Mouse (Mus musculus): ENCODE data around the gene Coq8a.

The Coq8a gene

DNA sequence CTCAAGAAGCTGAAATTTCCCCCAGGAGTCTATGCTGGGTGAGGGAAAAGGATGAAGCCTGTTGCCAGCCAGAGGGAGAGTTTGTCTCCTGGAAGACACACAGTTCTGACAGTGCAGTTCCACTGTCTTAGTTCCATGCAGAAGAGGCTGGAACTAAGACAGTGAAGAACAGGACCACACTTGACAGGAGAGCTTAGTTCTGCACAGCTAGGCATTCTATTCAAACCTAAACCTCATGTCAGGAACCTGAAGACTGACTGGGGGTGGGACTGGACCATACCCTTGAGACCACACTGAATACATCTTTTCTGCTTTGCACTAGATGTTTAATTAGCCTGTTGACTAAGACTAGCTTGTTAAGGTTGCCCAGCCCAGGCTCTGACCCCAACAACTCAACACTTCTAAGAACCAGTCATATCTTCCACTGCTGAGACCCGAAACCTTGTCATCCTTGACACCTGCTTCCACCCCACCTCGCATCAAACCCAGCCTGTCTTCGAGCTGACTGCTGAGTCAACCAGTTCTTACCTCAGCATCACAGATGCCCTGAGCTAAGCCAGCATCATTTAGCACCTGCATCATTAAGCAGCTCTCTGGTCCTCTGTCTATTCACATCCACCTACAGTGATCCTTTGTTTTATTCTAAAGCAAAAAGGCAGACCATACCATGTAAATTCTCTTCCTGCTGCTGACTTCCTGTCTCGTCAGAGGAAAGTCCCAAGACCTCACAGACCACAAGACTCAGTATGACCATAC, at the start of gene Coq8a:
TSS of gene Coq8a (minus strand) at position 644 of the 756 bp plus-strand sequence.
- no peak for DNase-seq (ENCODE audit: extremely low read depth, insufficient read length, low spot score)

DNA sequence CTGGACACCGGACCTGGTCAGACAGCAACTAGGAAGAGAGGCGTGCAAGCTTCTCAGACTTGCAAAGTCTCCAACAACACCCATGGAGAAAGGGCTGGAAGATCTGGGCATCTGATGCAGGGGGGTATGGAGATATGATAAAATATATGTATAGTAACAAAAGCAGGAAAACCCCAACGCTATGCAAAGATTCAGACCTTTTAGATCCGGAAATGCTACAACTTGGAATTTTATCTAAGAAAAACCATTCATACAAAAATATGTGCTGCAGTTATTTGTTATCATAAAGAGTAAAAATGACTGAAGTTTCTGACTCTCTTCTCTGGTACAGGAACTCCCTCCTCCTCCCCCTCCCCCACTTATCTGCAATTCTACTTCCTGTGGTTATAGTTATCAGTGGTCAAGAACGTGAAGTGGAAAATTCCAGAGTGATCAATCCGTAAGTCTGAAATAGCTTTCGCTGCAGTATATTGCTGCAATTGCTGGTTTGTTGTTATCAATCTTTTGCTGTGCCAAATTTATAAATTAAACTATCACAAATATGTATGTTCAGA, 49.3 kb upstream of the Coq8a start:
- DNase-seq (ENCODE audit: extremely low read depth, insufficient read length, low spot score), result no peak

- no peak for DNase-seq (ENCODE audit: extremely low read depth, insufficient read length, low spot score)
Observed at GRCm38 (mm10) chr1:180247901-180248300, 48.5 kb upstream of the Coq8a start.

- DNase-seq (ENCODE audit: extremely low read depth, insufficient read length, low spot score), result no peak
Observed at GRCm38 (mm10) chr1:180245741-180246507, 46.5 kb upstream of the Coq8a start.

DNA sequence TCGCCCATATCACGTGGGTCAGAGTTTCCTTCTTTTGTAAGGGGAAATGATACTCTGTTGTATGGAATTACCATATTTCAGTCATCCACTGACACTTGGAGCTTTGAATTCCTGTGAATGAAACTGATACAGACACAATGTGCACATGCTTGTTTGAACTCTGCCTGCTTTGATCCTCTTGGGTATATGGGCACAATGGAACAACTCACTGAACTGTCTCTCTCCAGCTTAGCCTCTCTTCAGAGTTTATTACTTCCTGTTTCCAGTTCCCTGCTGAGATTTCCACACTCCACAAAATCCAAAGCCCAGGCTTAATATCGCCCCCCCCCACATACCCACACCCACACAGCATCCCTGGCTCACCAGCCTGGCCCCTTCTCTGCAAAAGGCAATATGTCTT, 32.3 kb upstream of the Coq8a start:
- DNase-seq (ENCODE audit: extremely low read depth, insufficient read length, low spot score), result no peak

GRCm38 (mm10) chr1:180230580-180230979, 31.2 kb upstream of the Coq8a start:
- no peak for DNase-seq (ENCODE audit: extremely low read depth, insufficient read length, low spot score)

GRCm38 (mm10) chr1:180229906-180230305, 30.5 kb upstream of the Coq8a start:
- DNase-seq (ENCODE audit: extremely low read depth, insufficient read length, low spot score), result no peak

- DNase-seq (ENCODE audit: extremely low read depth, insufficient read length, low spot score), result no peak
Observed at GRCm38 (mm10) chr1:180228854-180229253, 29.5 kb upstream of the Coq8a start.

DNA sequence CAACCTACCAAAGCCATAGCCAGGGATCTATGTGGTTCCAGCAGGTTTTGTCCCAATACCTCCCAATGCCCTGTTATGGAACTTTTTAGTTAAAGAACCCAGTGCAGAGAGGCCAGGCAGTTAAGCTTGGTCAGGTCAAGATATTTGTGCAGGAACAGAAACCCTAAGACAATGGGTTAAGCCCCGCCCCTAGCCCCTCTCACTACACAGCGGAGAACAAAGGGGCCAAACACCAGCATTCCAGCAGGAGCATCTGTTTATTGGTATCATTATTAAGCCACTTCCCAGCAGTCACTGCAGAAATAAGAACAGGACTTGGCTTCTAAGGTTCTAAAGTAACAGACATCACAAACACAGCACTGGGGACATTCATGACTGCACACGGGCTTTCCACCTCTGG, 27.4 kb upstream of the Coq8a start:
- no peak for DNase-seq (ENCODE audit: extremely low read depth, insufficient read length, low spot score)

- DNase-seq (ENCODE audit: extremely low read depth, insufficient read length, low spot score), result no peak
Observed at GRCm38 (mm10) chr1:180226221-180226713, 26.9 kb upstream of the Coq8a start.

GRCm38 (mm10) chr1:180225500-180226220, 26.3 kb upstream of the Coq8a start:
- peak; percentile 35 for DNase-seq (ENCODE audit: extremely low read depth, insufficient read length, low spot score)

GRCm38 (mm10) chr1:180222007-180222406, 22.6 kb upstream of the Coq8a start:
- DNase-seq (ENCODE audit: extremely low read depth, insufficient read length, low spot score), result no peak

GRCm38 (mm10) chr1:180220791-180221542, 21.6 kb upstream of the Coq8a start:
- no peak for DNase-seq (ENCODE audit: extremely low read depth, insufficient read length, low spot score)

DNA sequence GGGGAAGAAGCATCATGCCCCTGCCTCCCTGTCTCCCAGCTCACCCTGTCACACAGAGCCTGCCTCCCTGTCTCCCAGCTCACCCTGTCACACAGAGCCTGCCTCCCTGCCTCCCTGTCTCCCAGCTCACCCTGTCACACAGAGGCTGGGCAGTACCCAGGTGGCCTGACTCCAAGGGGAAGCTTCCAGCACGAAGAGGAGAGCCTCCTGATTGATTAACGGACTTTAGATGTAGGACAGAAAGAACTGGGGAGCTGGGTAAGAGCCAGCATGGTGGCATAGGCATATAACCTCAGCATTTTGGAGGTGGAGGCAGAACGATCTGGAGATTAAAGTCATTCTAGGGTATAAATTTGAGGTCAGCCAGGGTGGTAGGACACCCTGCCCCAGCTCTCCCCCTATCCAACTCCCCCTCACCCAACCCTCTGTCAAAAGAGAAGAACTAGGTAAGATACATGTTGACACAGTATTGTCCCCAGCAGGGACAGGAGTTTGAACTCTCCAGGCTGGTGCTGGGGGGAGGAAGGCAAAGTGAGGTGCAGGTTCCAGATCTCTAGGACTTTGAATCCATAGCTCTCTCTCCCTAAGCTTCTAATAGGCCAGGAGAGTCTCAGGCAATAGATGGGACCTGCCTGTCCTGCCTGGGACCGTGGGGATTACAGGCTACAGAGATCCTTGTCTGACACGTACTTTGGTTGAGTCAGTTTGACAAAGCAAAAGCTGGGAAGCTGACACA, 17.3 kb upstream of the Coq8a start:
- no peak for DNase-seq (ENCODE audit: extremely low read depth, insufficient read length, low spot score)

DNA sequence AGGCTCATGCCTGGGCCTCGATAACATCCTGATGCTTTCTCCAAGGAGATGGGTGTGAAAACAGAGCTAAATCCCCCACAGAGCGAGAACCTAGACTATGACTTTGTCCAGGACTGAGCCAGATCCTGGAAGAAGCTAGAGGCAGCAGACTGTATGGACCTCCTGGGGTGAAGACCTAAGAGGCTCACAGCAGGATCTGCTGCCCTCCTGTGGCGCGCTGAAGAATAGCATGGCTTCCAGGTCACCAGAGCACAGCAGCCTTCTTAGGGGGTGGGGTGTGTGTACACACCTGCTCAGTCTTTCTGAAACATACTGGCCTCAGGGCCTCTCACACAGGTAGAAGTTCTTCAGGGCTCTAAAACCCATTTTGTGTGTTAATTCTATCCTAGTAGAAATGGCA, 15.6 kb upstream of the Coq8a start:
- DNase-seq (ENCODE audit: extremely low read depth, insufficient read length, low spot score), result no peak

GRCm38 (mm10) chr1:180212911-180213310, 13.5 kb upstream of the Coq8a start:
- DNase-seq (ENCODE audit: extremely low read depth, insufficient read length, low spot score), result no peak

DNA sequence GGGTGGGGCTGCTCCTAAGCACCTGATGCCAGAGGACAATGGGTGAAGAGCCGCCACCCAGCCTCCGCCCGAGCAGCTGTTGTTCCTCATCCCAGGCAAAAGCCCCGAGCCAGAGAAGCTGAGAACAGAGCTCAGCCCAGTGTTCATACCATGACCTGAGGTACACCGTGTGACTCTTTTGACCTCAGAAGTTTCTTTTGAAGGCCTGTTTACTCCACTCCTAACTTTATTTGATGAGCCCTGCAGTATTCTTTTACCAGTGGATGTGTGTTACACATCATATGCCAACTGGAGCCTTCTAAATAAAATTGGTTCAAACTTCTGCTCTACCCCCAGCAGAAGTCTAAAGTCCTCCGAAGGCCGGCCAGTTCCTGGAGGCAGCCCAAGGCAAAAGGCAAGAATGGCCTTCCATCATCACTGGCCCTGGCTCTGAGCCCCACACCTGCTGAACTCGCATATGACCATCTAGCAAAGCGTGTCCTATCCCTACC, 11.4 kb upstream of the Coq8a start:
- no peak for DNase-seq (ENCODE audit: extremely low read depth, insufficient read length, low spot score)

GRCm38 (mm10) chr1:180210031-180210432, 10.6 kb upstream of the Coq8a start:
- DNase-seq (ENCODE audit: extremely low read depth, insufficient read length, low spot score), result no peak

GRCm38 (mm10) chr1:180208370-180208769, 9.0 kb upstream of the Coq8a start:
- DNase-seq (ENCODE audit: extremely low read depth, insufficient read length, low spot score), result no peak

Measured in 3134 (cell line).